Mouse (Mus musculus): ENCODE measurements around the gene Cth.

DNA sequence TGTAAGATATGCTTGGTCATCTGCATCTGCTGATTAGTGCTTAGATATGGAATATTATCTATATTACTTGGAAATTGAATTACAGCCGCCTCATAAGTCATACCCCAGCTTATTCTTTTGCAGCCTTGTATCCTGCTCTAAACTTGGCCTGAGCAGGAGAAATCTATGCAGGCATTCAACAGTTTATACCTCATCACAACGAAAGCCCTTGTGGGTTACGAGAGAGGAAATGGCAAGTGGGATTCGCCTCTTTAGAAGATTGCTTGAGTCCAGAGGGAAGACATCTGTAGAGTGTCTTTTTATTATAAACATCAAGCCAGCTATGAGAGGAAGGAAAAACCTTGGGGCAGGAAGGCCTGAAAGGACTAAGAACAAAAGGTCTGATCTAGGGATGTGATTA is 52.0 kb downstream of the Cth start:
- TF ChIP-seq CTCF (IDR thresholded peaks at IDR 0.05; ENCODE audit: insufficient read depth, low read length) (no peak), POLR2A (IDR thresholded peaks at IDR 0.05; ENCODE audit: borderline replicate concordance, extremely low read depth, low read depth, low read length) (no peak)

Data from lung, adult 2 months (tissue).